Mouse (Mus musculus): ENCODE measurements at regions not wholly inside any gene's neighbourhood (a gene's known extent, or its start where the extent isn't known, plus 50 kb on each side); places are given as distances from the start of the nearest gene placed in this dataset.
A peak's percentile ranks its signal among the peaks of the same experiment; 100 is the strongest.

DNA sequence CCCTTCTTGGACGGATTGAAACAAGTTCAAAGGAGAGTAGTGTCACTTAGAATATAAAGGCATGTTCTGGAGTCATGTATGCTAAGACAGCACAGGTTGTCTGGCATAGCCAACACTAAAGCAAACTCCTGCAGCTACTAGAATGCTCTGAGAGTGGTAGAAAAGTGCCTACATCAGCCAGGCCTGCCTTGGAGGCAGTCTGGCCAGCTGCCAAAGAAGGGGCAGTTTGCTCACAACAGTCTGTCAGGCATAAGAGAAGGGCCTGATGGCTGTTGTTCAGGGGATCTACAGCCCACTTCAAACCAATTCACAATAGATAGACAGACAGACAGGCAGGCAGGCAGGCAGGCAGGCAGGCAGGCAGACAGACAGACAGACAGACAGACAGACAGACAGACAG, 136.5 kb upstream of the Dap start:
- Histone ChIP-seq H3K27me3 (ENCODE audit: control insufficient read depth, insufficient read depth, low read length) (no peaks in the 10 kb centered on the region), H3K4me3 (ENCODE audit: low read length) (no peak overlapping the region)

DNA sequence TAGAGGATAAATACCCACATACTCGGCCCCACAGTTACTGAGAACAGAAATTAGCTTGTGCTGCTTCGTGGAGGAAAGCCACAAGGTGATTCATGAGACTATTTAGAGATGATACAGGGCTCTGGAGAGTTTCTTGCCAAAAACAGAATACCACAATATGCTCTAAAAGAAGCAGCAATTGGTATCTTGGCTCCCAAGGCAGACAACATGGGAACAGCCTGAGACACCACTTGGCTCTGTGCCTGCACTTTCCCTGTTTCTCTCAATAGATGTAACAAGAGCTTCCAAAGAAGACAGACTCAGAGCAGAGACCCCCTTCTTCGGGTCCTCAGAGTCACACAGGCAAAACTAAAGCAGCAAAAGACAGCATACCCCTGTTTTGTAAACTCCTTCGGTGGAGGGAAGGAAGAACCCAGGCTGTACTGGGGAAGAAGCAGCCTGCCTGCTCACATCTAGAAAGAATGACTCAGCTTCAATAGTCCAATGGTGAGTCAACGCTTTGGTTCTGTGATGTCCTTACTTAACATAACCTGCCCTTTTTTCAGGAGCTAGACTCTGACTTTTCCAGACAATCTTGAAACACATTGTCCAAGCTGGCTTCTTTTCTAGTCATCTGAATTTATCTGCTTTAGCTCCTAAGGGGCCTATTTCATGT, 132.1 kb upstream of the Dap start:
- Histone ChIP-seq H3K4me1 (ENCODE audit: control insufficient read depth, insufficient read depth, low read length) (no peaks in the 10 kb centered on the region), H3K27me3 (ENCODE audit: control insufficient read depth, insufficient read depth, low read length) (no peaks in the 10 kb centered on the region), H3K27ac (ENCODE audit: low read length) (no peak overlapping the region), H3K4me3 (ENCODE audit: low read length) (no peak overlapping the region), H3K36me3 (ENCODE audit: control insufficient read depth, insufficient read depth) (no peaks in the 10 kb centered on the region), H3K9me3 (replicated peaks; ENCODE audit: control insufficient read depth, low read length) (no peaks in the 10 kb centered on the region), H3K4me2 (ENCODE audit: low read depth, low read length) (no peak overlapping the region), H3K9ac (ENCODE audit: low read length) (no peak overlapping the region)
- no peak for ATAC-seq (replicated peaks; ENCODE audit: extremely low read depth, insufficient read depth, low FRiP score)
- 68% methylated on average over 5 of the region's 5 CpGs for WGBS

More for the DNA sequence above, 136.5 kb upstream of the Dap start:
- Histone ChIP-seq H3K36me3 (ENCODE audit: control insufficient read depth, insufficient read depth) (no peaks in the 10 kb centered on the region), H3K9me3 (replicated peaks; ENCODE audit: control insufficient read depth, low read length) (peaks cover 6% of the 10 kb centered on the region; the same call in 1 of the 2 replicates), H3K4me2 (ENCODE audit: low read depth, low read length) (no peak overlapping the region), H3K27ac (ENCODE audit: low read length) (no peak overlapping the region), H3K9ac (ENCODE audit: low read length) (no peak overlapping the region), H3K4me1 (ENCODE audit: control insufficient read depth, insufficient read depth, low read length) (no peaks in the 10 kb centered on the region)
- no peak for ATAC-seq (replicated peaks; ENCODE audit: extremely low read depth, insufficient read depth, low FRiP score)
- 70% methylated on average over 1 of the region's 1 CpGs for WGBS

GRCm38 (mm10) chr15:31096206-31096605, 127.9 kb upstream of the Dap start:
- no peak overlapping the region for H3K4me3 ChIP-seq (ENCODE audit: low read length)
- H3K4me2 ChIP-seq (ENCODE audit: low read depth, low read length): no peak overlapping the region
- no peaks in the 10 kb centered on the region for H3K4me1 ChIP-seq (ENCODE audit: control insufficient read depth, insufficient read depth, low read length)
- H3K27me3 ChIP-seq (ENCODE audit: control insufficient read depth, insufficient read depth, low read length): no peaks in the 10 kb centered on the region
- no peak for ATAC-seq (replicated peaks; ENCODE audit: extremely low read depth, insufficient read depth, low FRiP score)
- H3K9ac ChIP-seq (ENCODE audit: low read length): no peak overlapping the region
- H3K27ac ChIP-seq (ENCODE audit: low read length): no peak overlapping the region
- no peaks in the 10 kb centered on the region for H3K36me3 ChIP-seq (ENCODE audit: control insufficient read depth, insufficient read depth)
- WGBS: 85% methylated on average over 7 of the region's 7 CpGs
- H3K9me3 ChIP-seq (replicated peaks; ENCODE audit: control insufficient read depth, low read length): no peaks in the 10 kb centered on the region

- no peak for ATAC-seq (replicated peaks; ENCODE audit: extremely low read depth, insufficient read depth, low FRiP score)
- Histone ChIP-seq H3K4me2 (ENCODE audit: low read depth, low read length) (no peak overlapping the region), H3K9ac (ENCODE audit: low read length) (no peak overlapping the region), H3K36me3 (ENCODE audit: control insufficient read depth, insufficient read depth) (no peaks in the 10 kb centered on the region), H3K27ac (ENCODE audit: low read length) (no peak overlapping the region), H3K27me3 (ENCODE audit: control insufficient read depth, insufficient read depth, low read length) (no peaks in the 10 kb centered on the region), H3K4me1 (ENCODE audit: control insufficient read depth, insufficient read depth, low read length) (no peaks in the 10 kb centered on the region), H3K4me3 (ENCODE audit: low read length) (no peak overlapping the region), H3K9me3 (replicated peaks; ENCODE audit: control insufficient read depth, low read length) (no peaks in the 10 kb centered on the region)
- WGBS: 64% methylated on average over 4 of the region's 4 CpGs
These were observed 126.8 kb upstream of the Dap start for GRCm38 (mm10) chr15:31097301-31097700.

- WGBS: 63% methylated on average over 4 of the region's 4 CpGs
- Histone ChIP-seq H3K27ac (ENCODE audit: low read length) (peak overlapping the region; percentile 7; the same call in 1 of the 2 replicates), H3K36me3 (ENCODE audit: control insufficient read depth, insufficient read depth) (no peaks in the 10 kb centered on the region), H3K4me3 (ENCODE audit: low read length) (no peak overlapping the region), H3K4me1 (ENCODE audit: control insufficient read depth, insufficient read depth, low read length) (peaks cover 2% of the 10 kb centered on the region; the same call in 1 of the 2 replicates), H3K27me3 (ENCODE audit: control insufficient read depth, insufficient read depth, low read length) (no peaks in the 10 kb centered on the region), H3K4me2 (ENCODE audit: low read depth, low read length) (no peak overlapping the region), H3K9me3 (replicated peaks; ENCODE audit: control insufficient read depth, low read length) (0 out of 2 replicates have a peak, but pooled peaks cover 2% of the 10 kb centered on the region), H3K9ac (ENCODE audit: low read length) (no peak overlapping the region)
- no peak for ATAC-seq (replicated peaks; ENCODE audit: extremely low read depth, insufficient read depth, low FRiP score)
These were observed 119.4 kb upstream of the Dap start for GRCm38 (mm10) chr15:31104743-31105142.

- Histone ChIP-seq H3K4me2 (ENCODE audit: low read depth, low read length) (no peak overlapping the region), H3K36me3 (ENCODE audit: control insufficient read depth, insufficient read depth) (no peaks in the 10 kb centered on the region), H3K9me3 (replicated peaks; ENCODE audit: control insufficient read depth, low read length) (0 out of 2 replicates have a peak, but pooled peaks cover 2% of the 10 kb centered on the region), H3K27me3 (ENCODE audit: control insufficient read depth, insufficient read depth, low read length) (no peaks in the 10 kb centered on the region), H3K4me3 (ENCODE audit: low read length) (no peak overlapping the region), H3K4me1 (ENCODE audit: control insufficient read depth, insufficient read depth, low read length) (peaks cover 2% of the 10 kb centered on the region; the same call in 1 of the 2 replicates), H3K27ac (ENCODE audit: low read length) (no peak overlapping the region), H3K9ac (ENCODE audit: low read length) (no peak overlapping the region)
- 79% methylated on average over 9 of the region's 9 CpGs for WGBS
- no peak for ATAC-seq (replicated peaks; ENCODE audit: extremely low read depth, insufficient read depth, low FRiP score)
These were observed 117.2 kb upstream of the Dap start for GRCm38 (mm10) chr15:31106907-31107306.

DNA sequence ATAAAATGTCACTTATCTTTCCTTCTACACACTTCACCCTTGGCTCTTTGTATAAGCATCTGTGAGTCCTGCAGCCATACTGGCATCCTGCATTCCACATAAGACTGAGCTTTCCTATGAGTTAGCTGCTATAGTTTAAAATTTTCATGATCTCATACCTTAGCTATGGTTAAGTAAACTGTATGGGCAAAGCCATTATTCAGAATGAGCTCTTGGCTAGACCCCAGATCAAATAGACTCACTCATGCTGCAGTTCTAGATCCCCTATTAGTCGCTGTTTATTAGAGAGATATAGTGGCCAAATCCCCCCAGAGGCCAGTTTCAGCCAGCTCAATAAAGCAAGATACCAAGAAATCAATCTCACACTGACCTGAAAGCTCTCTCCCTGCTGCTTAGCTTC, 110.9 kb upstream of the Dap start:
- 56% methylated on average over 1 of the region's 1 CpGs for WGBS
- no peaks in the 10 kb centered on the region for H3K4me1 ChIP-seq (ENCODE audit: control insufficient read depth, insufficient read depth, low read length)
- H3K9me3 ChIP-seq (replicated peaks; ENCODE audit: control insufficient read depth, low read length): no peaks in the 10 kb centered on the region
- ATAC-seq (replicated peaks; ENCODE audit: extremely low read depth, insufficient read depth, low FRiP score): no peak
- no peaks in the 10 kb centered on the region for H3K27me3 ChIP-seq (ENCODE audit: control insufficient read depth, insufficient read depth, low read length)
- H3K4me2 ChIP-seq (ENCODE audit: low read depth, low read length): no peak overlapping the region
- H3K36me3 ChIP-seq (ENCODE audit: control insufficient read depth, insufficient read depth): no peaks in the 10 kb centered on the region
- H3K4me3 ChIP-seq (ENCODE audit: low read length): no peak overlapping the region
- no peak overlapping the region for H3K9ac ChIP-seq (ENCODE audit: low read length)
- H3K27ac ChIP-seq (ENCODE audit: low read length): no peak overlapping the region

DNA sequence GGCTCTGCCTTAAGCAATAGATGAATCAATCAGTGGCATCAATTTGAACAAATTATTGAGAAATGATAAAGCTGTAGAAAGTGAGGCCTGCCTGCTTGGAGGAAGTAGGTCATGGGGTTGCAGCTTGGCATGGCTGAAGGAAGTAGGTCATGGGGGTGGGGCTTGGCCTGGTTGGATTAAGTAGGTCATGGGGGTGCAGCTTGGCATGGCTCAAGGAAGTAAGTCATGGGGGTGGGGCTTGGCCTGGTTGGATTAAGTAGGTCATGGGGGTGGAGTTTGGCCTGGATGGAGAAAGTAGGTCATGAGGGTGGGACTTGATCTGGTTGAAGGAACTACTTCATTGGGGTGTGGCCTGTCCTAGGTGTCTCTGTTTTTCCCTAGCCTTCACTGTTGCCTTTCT, 106.8 kb upstream of the Dap start:
- no peaks in the 10 kb centered on the region for H3K4me1 ChIP-seq (ENCODE audit: control insufficient read depth, insufficient read depth, low read length)
- no peaks in the 10 kb centered on the region for H3K36me3 ChIP-seq (ENCODE audit: control insufficient read depth, insufficient read depth)
- no peaks in the 10 kb centered on the region for H3K9me3 ChIP-seq (replicated peaks; ENCODE audit: control insufficient read depth, low read length)
- no peak overlapping the region for H3K4me2 ChIP-seq (ENCODE audit: low read depth, low read length)
- no peak overlapping the region for H3K9ac ChIP-seq (ENCODE audit: low read length)
- H3K27ac ChIP-seq (ENCODE audit: low read length): no peak overlapping the region
- H3K4me3 ChIP-seq (ENCODE audit: low read length): no peak overlapping the region
- no peaks in the 10 kb centered on the region for H3K27me3 ChIP-seq (ENCODE audit: control insufficient read depth, insufficient read depth, low read length)
- ATAC-seq (replicated peaks; ENCODE audit: extremely low read depth, insufficient read depth, low FRiP score): peak; percentile 14; the same call in 1 of the 2 replicates

DNA sequence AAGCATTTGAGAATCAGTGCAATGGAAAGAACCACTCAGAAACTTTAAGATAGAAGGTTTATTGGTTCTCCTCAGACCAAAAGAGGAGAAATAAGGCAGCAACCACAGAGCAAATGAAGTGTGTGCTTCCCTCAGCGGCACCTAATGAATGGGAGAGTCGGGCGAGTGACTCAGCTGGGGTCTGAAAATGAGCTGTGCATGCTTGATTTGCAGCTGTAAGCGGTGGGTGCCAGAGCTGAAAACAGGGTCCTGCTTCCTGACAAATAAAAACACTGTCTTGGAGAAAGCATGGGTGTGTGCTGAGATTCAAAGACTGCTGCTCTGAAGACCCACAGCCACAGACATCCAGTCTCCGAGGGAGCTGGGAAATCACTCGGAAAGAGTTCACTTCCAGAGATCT, 104.0 kb upstream of the Dap start:
- no peak overlapping the region for H3K4me2 ChIP-seq (ENCODE audit: low read depth, low read length)
- no peak for ATAC-seq (replicated peaks; ENCODE audit: extremely low read depth, insufficient read depth, low FRiP score)
- 58% methylated on average over 6 of the region's 6 CpGs for WGBS
- H3K27me3 ChIP-seq (ENCODE audit: control insufficient read depth, insufficient read depth, low read length): no peaks in the 10 kb centered on the region
- H3K9ac ChIP-seq (ENCODE audit: low read length): no peak overlapping the region
- H3K4me1 ChIP-seq (ENCODE audit: control insufficient read depth, insufficient read depth, low read length): no peaks in the 10 kb centered on the region
- H3K9me3 ChIP-seq (replicated peaks; ENCODE audit: control insufficient read depth, low read length): no peaks in the 10 kb centered on the region
- H3K27ac ChIP-seq (ENCODE audit: low read length): no peak overlapping the region
- H3K4me3 ChIP-seq (ENCODE audit: low read length): no peak overlapping the region
- no peaks in the 10 kb centered on the region for H3K36me3 ChIP-seq (ENCODE audit: control insufficient read depth, insufficient read depth)
